Mouse (Mus musculus) adrenal gland, adult 18-20 months (tissue): ENCODE measurements at regions not wholly inside any gene's neighbourhood (a gene's known extent, or its start where the extent isn't known, plus 50 kb on each side); places are given as distances from the start of the nearest gene placed in this dataset.

Experiments
- DNase-seq, 2 experiments: peaks; one replicate each; pipeline ENCODE4 v3.0.0; 2021 to 2022; ENCODE audit warnings: low spot score in 2 of 2

DNA sequence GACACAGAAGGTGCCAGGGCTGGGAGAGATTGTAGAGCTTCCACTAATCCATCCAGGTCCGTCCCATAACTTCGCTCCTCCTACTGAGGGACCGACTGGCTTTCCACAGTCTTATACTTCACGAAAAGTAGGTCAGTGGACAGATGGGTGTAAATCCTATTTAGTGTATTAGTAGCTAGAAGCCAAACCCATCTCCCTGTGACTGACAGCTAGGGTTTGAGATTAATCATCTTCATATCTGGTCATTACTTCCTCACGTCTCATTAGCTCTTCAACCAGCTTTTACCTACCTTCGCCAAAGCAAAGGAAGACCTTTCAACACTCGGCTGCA, 60.4 kb upstream of the Scaf11 start:
- no peak for DNase-seq

DNA sequence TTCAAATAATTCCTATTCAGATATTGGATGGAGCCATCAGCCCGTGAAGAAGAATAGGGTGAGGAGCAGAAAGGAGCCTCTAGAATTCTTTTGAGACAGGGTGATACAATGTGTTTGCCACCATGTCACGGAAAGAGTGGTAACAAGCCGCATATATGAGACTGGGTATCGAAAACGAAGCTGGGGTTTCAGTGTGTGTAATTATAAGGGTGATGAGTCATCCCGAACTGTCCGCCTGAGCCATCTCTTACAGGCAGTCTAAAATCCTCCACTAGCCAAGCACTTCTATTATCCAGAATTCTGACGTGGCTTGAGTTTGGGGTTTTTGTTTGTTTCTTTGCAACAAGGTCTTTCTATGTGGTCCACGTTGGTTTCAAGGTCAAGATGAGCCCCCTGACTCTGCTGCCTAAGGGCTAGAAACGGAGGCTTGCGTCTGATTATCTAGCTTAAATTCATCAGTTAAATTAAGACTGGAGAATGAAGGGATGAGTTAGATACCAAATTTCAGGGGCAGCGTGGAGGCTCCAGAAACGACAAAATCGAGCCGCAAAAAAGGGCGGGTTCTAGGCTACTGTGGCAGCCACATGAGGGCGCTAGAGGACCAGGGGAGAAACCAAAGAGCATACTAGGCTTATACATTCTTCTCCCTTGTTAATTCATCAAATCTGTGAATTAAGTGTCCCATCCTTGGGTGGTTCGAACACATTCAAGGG, 59.9 kb upstream of the Scaf11 start:
- DNase-seq, result peak; percentile 16 to 36

DNA sequence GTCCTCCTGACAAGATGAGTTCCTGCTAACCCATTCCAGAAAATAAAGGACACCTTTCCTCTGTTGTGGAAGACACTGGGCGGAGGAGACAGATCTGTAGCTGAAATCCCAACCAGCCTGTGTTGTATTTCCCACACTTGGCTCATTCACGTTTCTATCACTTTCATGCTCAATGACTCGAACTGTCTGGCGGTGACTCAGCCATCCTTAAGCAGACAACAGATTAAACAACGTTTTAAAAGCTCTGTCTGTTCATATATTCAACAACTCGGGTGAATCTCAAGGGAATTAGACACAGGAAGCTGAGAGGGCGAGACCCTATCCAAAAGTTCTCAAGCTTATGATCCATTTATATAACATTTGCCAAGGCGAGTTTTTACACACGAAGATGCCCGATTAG, 57.5 kb upstream of the Scaf11 start:
- DNase-seq, result no peak

DNA sequence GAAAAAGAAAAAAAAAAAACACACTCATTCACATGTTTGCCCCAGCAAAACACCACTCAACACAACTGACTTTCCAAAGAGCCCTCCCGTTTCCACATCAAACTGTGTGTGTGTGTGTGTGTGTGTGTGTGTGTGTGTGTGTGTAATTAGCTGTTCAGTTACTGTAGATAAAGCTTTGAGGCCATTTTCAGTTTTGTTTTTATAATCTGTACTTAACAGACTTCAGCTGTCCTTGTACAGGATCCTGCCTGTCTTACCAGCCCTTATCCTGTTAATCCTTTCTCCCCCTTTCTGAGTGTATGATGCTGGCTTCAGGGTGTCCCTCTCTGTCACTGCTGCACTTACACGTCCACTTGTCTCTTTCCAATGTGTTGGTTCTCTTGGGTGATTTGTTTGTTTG, 55.0 kb upstream of the Scaf11 start:
- DNase-seq, result no peak

DNA sequence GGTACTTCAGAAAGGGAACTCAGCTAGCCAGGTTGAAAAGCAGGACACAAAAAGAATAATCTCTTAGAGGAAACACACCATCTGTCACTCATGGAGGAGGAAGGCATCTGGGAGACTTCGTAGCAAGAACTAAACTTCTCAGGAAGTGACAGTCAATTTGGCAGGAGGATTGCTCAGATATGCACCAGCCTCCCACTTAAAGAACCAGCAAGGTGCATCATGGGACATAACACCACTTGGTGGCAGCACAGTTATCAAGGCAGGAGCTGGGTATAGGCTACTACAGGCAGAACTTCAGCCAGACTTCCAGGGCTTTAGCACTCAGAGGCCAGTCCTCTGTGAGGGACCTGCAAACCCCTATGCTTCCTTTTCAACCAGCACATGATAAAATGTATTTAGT, 52.0 kb upstream of the Scaf11 start:
- no peak for DNase-seq
